Mouse (Mus musculus) stomach, embryonic 14.5 days (tissue): ENCODE data around the gene Gm9045. TPM values are rescaled to one million over a fixed set of nuclear protein-coding genes. Genes with fewer than 3 reads are reported as not detected.
A peak's percentile ranks its signal among the peaks of the same experiment; 100 is the strongest.
"Not testable (repeated sequence)": the region's sequence is repeated elsewhere in the genome, so short reads cannot be mapped to it uniquely, and the experiment has no call there.

Source experiments
- ATAC-seq: fragments of 200-750 bp; cut with Nextera tagmentation; 2 replicates; pipeline ENCODE4 v1.8.0; 2017; ENCODE audit warnings: low read depth, moderate TSS enrichment; ENCODE audit not compliant: insufficient number of reproducible peaks, insufficient read depth, low FRiP score
- H3K27ac ChIP-seq: fragments of 300-500 bp; sonication (generic); 2 replicates; pipeline ENCODE4 v1.5.1; 2014; ENCODE audit warnings: mild to moderate bottlenecking, low read length, moderate library complexity, mixed read lengths
- H3K27me3 ChIP-seq: fragments of 300-500 bp; sonication (generic); 2 replicates; pipeline ENCODE4 v1.6.1; 2014; ENCODE audit warnings: low read length, control low read depth, mixed read lengths; ENCODE audit not compliant: control insufficient read depth, insufficient read depth
- H3K36me3 ChIP-seq: fragments of 300-500 bp; sonication (generic); 2 replicates; pipeline ENCODE4 v1.6.1; 2014; ENCODE audit warnings: mild to moderate bottlenecking, control low read depth, low read length, moderate library complexity, mixed read lengths; ENCODE audit not compliant: control insufficient read depth, insufficient read depth
- H3K4me1 ChIP-seq: fragments of 300-500 bp; sonication (generic); 2 replicates; pipeline ENCODE4 v1.6.1; 2014; ENCODE audit warnings: low read length, control low read depth, mixed read lengths; ENCODE audit not compliant: control insufficient read depth, insufficient read depth
- H3K4me2 ChIP-seq: fragments of 300-500 bp; sonication (generic); replicated peaks from 2 replicates; pipeline ENCODE4 v1.6.1; 2014; ENCODE audit warnings: low read depth, low read length, control low read depth
- H3K4me3 ChIP-seq: fragments of 300-500 bp; sonication (generic); 2 replicates; pipeline ENCODE4 v1.5.1; 2014; ENCODE audit warnings: low read depth, low read length, control low read depth
- H3K9ac ChIP-seq: fragments of 300-500 bp; sonication (generic); replicated peaks from 2 replicates; pipeline ENCODE4 v1.6.1; 2014; ENCODE audit warnings: low read depth, mild to moderate bottlenecking, control low read depth, low read length, moderate library complexity, mixed read lengths
- H3K9me3 ChIP-seq: fragments of 300-500 bp; sonication (generic); 2 replicates; pipeline ENCODE4 v1.6.1; 2016; ENCODE audit warnings: low read depth, low read length, control low read depth; ENCODE audit not compliant: control insufficient read depth
- WGBS: fragments of 180-500 bp; shearing (Covaris S2); extraction: QIAGEN DNeasy Blood & Tissue Kit; methylation state at CpG from one replicate; pipeline ENCODE4 v1.1.7; 2014; 5-methylcytosine and 5-hydroxymethylcytosine counted together
- polyA plus RNA-seq: library from polyadenylated mRNA; unstranded; fragments of >200 nt; fragmentation: Nextera tagmentation; extraction: Ambion mirVana; gene quantifications from 2 replicates; pipeline ENCODE4 v1.2.1, GENCODE M21; 2014

Gm9045 gene
- polyA plus RNA-seq, result not detected in 2 replicates

DNA sequence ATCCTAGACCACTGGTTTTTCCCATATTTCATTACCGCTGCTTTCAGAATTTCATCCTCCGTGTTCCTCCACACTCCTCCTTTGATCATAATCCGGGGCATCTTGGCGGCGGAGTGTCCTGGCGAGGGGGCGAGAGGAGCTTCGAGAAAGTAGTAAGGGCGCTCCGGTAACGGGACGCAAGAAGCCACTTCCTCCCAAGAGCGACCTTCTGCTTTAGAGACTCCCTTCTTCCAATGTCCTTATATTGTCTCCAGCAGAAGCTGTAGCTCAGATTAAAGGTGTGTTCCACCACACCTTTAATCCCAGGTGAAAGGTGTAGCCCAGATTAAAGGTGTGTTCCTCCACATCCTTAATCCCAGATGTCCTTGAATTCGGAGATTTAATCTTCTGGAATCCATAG, at the start of gene Gm9045:
Gene Gm9045 (minus strand): TSS at position 101 of the 400 bp plus-strand sequence.
- no CpG with 5 or more reads among the region's 14 CpGs for WGBS
- not testable (repeated sequence) for H3K4me3 ChIP-seq, H3K27me3 ChIP-seq, H3K4me1 ChIP-seq, ATAC-seq, H3K9ac ChIP-seq, H3K36me3 ChIP-seq, H3K9me3 ChIP-seq, H3K4me2 ChIP-seq, H3K27ac ChIP-seq

DNA sequence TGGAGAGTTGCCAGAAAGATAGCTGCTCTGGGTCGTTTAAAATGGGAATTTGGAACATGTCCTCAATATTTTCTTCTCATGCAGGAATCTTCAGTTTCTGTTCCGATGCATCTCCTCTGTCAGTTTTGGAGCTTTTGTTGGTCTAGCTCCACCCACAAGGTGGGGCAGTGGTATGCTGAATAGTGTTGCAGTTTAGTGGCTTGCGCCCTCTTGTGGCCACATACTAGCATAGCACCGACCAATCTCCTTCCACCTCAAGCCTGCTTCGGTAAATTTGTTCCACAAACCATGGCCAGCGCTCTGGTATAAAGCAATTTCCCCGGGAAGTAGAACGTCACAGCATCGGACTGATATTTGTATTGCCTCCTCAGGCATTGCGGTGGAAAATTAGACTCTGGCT, 32.8 kb upstream of the Gm9045 start:
- 0 out of 2 replicates have a peak overlapping the region, but pooled peaks have one; percentile 20 for H3K4me2 ChIP-seq

DNA sequence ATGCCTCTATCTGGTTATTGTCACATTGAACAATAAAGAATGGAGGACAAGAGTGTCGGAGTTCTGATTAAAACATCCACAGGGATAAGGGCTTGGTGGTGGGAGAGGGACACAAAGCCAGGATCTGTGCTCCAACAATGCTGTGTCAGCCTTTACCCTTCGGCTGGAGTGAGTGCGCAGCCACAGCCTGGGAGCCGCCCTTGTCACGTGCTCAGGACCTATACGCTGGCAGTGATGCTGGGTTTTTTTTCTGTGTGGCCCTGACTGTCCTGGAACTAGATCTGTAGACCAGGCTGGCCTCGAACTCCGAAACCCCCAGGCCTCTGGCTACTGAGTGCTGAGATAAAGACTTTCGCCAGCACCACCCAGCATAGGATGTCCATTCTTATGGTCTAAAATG, 31.9 kb upstream of the Gm9045 start:
- 0 out of 2 replicates have a peak, but pooled peaks cover 2% of the 10 kb centered on the region for H3K4me1 ChIP-seq
- no peak overlapping the region for H3K4me2 ChIP-seq
- no peak overlapping the region for H3K27ac ChIP-seq
- ATAC-seq, result no peak
- H3K9me3 ChIP-seq, result no peaks in the 10 kb centered on the region
- H3K36me3 ChIP-seq, result no peaks in the 10 kb centered on the region
- H3K27me3 ChIP-seq, result no peaks in the 10 kb centered on the region
- no peak overlapping the region for H3K4me3 ChIP-seq
- H3K9ac ChIP-seq, result no peak overlapping the region
- 93% methylated on average over 9 of the region's 9 CpGs for WGBS

More for the DNA sequence above, 32.8 kb upstream of the Gm9045 start:
- Histone ChIP-seq H3K4me1 (0 out of 2 replicates have a peak, but pooled peaks cover 2% of the 10 kb centered on the region), H3K4me3 (no peak overlapping the region), H3K9ac (no peak overlapping the region), H3K9me3 (no peaks in the 10 kb centered on the region), H3K27ac (no peak overlapping the region), H3K27me3 (no peaks in the 10 kb centered on the region), H3K36me3 (no peaks in the 10 kb centered on the region)
- WGBS, result 7% methylated on average over 10 of the region's 10 CpGs
- ATAC-seq, result peak; percentile 85

DNA sequence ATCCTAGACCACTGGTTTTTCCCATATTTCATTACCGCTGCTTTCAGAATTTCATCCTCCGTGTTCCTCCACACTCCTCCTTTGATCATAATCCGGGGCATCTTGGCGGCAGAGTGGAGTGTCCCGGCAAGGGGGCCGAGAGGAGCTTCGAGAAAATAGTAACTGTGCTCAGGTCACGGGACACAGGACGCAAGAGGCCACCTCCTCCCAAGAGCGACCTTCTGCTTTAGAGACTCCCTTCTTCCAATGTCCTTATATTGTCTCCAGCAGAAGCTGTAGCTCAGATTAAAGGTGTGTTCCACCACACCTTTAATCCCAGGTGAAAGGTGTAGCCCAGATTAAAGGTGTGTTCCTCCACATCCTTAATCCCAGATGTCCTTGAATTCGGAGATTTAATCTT, 16.4 kb upstream of the Gm9045 start, which contains the start of gene Gm9049:
Gene Gm9049 (minus strand): TSS at position 101 of the 400 bp plus-strand sequence.
- not testable (repeated sequence) for H3K9ac ChIP-seq, H3K4me1 ChIP-seq, H3K4me3 ChIP-seq, H3K36me3 ChIP-seq, H3K27me3 ChIP-seq, H3K9me3 ChIP-seq, H3K27ac ChIP-seq, H3K4me2 ChIP-seq, ATAC-seq
- 60% methylated on average over 1 of the region's 11 CpGs for WGBS

GRCm38 (mm10) chr10:118348579-118348978, 10.9 kb upstream of the Gm9045 start, which contains the start of gene Gm9048:
Gene Gm9048 (minus strand): TSS chr10:118348679.
- not testable (repeated sequence) for H3K27me3 ChIP-seq, H3K4me1 ChIP-seq, H3K9me3 ChIP-seq, H3K4me2 ChIP-seq, H3K4me3 ChIP-seq, H3K9ac ChIP-seq, H3K27ac ChIP-seq, H3K36me3 ChIP-seq, ATAC-seq
- WGBS, result no CpG with 5 or more reads among the region's 14 CpGs

- H3K9me3 ChIP-seq, H3K27ac ChIP-seq, H3K4me3 ChIP-seq, ATAC-seq, H3K36me3 ChIP-seq, H3K4me2 ChIP-seq, H3K27me3 ChIP-seq, H3K4me1 ChIP-seq, H3K9ac ChIP-seq: not testable (repeated sequence)
- WGBS, result no CpG with 5 or more reads among the region's 14 CpGs
Measured at GRCm38 (mm10) chr10:118343155-118343554, 5.5 kb upstream of the Gm9045 start, which contains the start of gene Gm9046. Gene Gm9046 (minus strand): TSS chr10:118343255.

GRCm38 (mm10) chr10:118332308-118332707, 5.3 kb downstream of the Gm9045 start, which contains the start of gene Gm9044:
Gene Gm9044 (minus strand): TSS chr10:118332408.
- H3K27ac ChIP-seq, H3K9me3 ChIP-seq, H3K9ac ChIP-seq, ATAC-seq, H3K27me3 ChIP-seq, H3K4me2 ChIP-seq, H3K4me1 ChIP-seq, H3K36me3 ChIP-seq, H3K4me3 ChIP-seq: not testable (repeated sequence)
- no CpG with 5 or more reads among the region's 14 CpGs for WGBS

DNA sequence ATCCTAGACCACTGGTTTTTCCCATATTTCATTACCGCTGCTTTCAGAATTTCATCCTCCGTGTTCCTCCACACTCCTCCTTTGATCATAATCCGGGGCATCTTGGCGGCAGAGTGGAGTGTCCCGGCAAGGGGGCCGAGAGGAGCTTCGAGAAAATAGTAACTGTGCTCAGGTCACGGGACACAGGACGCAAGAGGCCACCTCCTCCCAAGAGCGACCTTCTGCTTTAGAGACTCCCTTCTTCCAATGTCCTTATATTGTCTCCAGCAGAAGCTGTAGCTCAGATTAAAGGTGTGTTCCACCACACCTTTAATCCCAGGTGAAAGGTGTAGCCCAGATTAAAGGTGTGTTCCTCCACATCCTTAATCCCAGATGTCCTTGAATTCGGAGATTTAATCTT, 10.8 kb downstream of the Gm9045 start, which contains the start of gene Gm9040:
Gene Gm9040 (minus strand): TSS at position 101 of the 400 bp plus-strand sequence.
- no CpG with 5 or more reads among the region's 11 CpGs for WGBS
- H3K27me3 ChIP-seq, H3K4me3 ChIP-seq, H3K4me1 ChIP-seq, H3K36me3 ChIP-seq, H3K4me2 ChIP-seq, H3K9ac ChIP-seq, ATAC-seq, H3K27ac ChIP-seq, H3K9me3 ChIP-seq: not testable (repeated sequence)

DNA sequence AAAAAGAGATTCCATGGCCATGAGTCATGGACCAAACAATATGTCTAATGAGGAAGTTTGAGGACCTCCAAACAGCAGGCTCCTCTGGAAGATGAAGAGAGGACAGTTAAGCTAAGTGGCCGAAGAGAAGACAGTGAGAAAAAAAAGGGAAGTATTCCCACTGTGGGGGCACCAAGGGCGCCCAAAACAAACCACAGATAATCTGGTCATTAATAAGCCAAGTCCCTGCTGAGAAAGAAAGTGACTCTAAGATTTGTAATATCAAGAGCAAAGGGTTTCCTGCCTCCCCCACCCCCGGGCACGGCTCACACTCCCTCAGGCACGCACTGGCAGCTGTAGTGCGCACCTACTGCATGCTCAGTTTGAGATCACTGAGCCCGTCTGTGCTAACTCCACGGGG, 18.6 kb downstream of the Gm9045 start:
- no peaks in the 10 kb centered on the region for H3K36me3 ChIP-seq
- WGBS, result 82% methylated on average over 8 of the region's 8 CpGs
- H3K4me3 ChIP-seq, result no peak overlapping the region
- no peak overlapping the region for H3K4me2 ChIP-seq
- no peaks in the 10 kb centered on the region for H3K9me3 ChIP-seq
- H3K4me1 ChIP-seq, result no peaks in the 10 kb centered on the region
- H3K27me3 ChIP-seq, result no peaks in the 10 kb centered on the region
- no peak overlapping the region for H3K27ac ChIP-seq
- no peak overlapping the region for H3K9ac ChIP-seq
- ATAC-seq, result no peak
